Mouse (Mus musculus) thymus, postnatal 4 days (tissue): ENCODE measurements at regions not wholly inside any gene's neighbourhood (a gene's known extent, or its start where the extent isn't known, plus 50 kb on each side); places are given as distances from the start of the nearest gene placed in this dataset.
"Not testable (repeated sequence)": the region's sequence is repeated elsewhere in the genome, so short reads cannot be mapped to it uniquely, and the experiment has no call there.

Source experiments
- DNase-seq: peaks from one replicate; pipeline ENCODE4 v3.0.0; 2021

DNA sequence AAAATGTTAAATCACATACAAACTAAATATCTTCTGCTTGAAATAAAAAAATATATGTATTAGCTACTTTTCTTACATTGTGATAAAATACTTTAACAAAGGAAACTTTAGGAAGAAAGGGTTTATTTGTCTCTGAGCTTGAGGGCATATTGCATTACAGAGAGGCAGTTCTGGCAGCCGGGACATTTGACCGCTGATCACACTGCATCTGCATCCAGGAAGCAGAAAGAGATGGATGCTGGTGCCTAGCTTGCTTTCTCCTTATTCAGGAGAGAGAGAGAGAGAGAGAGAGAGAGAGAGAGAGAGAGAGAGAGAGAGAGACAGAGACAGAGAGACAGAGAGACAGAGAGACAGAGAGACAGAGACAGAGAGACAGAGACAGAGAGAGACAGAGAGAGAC lies 137.7 kb upstream of the Tacstd2 start:
- not testable (repeated sequence) for DNase-seq

DNA sequence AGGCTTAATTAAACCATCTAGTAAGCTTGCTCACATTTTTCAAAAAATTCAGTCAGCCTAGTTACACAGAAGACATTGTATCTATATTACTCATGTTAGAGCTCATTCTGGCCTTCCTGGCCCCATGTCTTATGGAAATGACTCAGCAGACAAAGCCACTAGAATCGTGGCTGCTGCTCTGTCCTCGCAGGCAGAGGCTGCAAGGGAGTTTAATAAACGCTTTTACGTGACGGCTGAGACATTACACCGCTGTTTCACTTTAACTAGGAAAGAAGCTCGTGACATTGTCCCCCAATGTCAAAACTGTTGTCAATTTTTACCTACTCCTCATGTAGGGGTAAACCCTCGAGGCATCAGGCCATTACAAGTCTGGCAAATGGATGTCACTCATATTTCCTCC lies 132.5 kb upstream of the Tacstd2 start:
- not testable (repeated sequence) for DNase-seq

DNA sequence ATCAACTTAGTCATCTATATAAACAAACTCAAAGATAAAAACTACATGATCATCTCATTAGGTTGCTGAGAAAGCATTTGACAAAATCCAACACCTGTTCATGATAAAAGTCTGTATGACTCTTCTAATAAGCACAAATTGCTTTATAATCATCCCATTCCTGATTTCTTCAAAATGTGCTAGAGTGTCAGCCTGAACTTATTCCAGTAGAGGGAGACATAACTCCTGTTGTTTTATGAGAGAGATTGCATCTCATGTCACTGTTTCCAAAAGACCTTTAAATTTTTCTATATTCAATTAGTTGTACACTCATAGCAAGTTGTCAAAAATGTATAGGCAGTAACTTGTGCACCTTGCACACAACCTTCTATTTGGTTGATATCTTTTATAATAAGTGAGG lies 96.0 kb upstream of the Tacstd2 start:
- DNase-seq, result no peak

DNA sequence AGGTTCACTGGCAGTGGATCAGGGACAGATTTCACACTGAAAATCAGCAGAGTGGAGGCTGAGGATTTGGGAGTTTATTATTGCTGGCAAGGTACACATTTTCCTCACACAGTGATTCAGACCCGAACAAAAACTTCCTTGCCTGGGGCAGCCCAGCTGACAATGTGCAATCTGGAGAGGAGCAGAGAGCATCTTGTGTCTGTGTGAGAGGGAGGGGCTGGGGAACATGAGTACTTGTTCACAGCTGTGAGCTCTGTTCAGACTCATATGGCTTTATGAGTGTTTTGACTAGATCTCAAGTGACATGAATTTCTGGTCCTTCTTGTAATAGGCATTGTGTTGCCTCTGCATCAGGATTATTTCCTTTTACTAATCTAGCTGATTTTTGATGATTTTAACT lies 74.8 kb upstream of the Tacstd2 start:
- DNase-seq, result no peak

DNA sequence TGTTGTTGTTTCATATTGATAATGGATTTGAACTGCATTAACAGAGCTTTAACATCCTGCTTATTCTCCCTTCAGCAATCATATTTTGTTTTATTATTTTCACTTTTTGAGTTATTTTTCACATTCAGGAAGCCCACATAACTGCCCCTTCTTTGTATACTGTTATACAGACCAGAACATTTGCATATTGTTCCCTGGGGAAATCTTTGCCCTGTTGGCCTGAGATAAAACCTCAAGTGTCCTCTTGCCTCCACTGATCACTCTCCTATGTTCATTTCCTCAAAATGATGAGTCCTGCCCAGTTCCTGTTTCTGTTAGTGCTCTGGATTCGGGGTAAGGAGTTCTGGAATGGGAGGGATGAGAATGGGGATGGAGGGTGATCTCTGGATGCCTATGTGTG lies 73.9 kb upstream of the Tacstd2 start:
- not testable (repeated sequence) for DNase-seq
